Mouse (Mus musculus): ENCODE data around the gene Asrgl1.
A peak's percentile ranks its signal among the peaks of the same experiment; 100 is the strongest.

Asrgl1 gene

GRCm38 (mm10) chr19:9070316-9070715 lies 65.1 kb downstream of the Asrgl1 start:
- no peak for DNase-seq

GRCm38 (mm10) chr19:9069687-9070307 lies 65.6 kb downstream of the Asrgl1 start:
- DNase-seq = peak; percentile 64 to 65

- no peak for DNase-seq
Measured at GRCm38 (mm10) chr19:9067292-9067691, 68.1 kb downstream of the Asrgl1 start.

- DNase-seq = peak; percentile 35 to 48
Measured at GRCm38 (mm10) chr19:9065621-9066561, 69.5 kb downstream of the Asrgl1 start.

GRCm38 (mm10) chr19:9063831-9064230 lies 71.6 kb downstream of the Asrgl1 start:
- no peak for DNase-seq

GRCm38 (mm10) chr19:9062822-9063221 lies 72.6 kb downstream of the Asrgl1 start:
- no peak for DNase-seq

GRCm38 (mm10) chr19:9061221-9061893 lies 74.1 kb downstream of the Asrgl1 start:
- no peak for DNase-seq

GRCm38 (mm10) chr19:9060103-9060502 lies 75.3 kb downstream of the Asrgl1 start:
- DNase-seq = no peak

Measured in kidney, postnatal 4 days (tissue).